Comparison of ENCODE assay signal across 21 mouse cellular contexts in the genomic region with DNA sequence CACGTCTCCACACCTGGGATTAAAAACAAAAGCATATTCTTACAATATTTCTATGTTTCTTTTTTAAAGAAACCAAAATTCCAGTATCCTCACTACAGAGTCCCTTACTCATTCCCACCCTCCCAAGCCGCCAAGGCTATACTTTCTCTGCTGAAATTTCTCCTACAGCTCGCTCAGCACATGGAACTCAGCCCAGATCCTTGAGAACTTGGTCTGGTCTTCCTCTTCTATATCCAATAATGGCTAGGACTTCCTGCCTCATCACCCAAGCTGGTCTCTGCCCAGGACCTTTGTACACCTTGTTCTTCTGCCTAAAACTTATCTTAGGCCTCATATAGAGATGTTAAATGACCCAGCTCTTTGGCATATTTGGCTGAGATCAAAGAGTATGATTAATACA. TPM values are rescaled to one million over a fixed set of nuclear protein-coding genes. Genes with fewer than 3 reads are reported as not detected.
A peak's percentile ranks its signal among the peaks of the same experiment; 100 is the strongest.
DNase-seq lines count a peak whose midpoint lies in the region; ATAC-seq lines count a peak whose summit lies in the region.
"Had no signal": no experiment of that assay in that cellular context is flagged by ENCODE, and none has a peak within 500 bp of the region (broad histone marks: within the 10 kb centered on the region; RNA-seq: fewer than 3 reads in every experiment).

No protein-coding gene starts in this region.

- H3K4me3 ChIP-seq in hindbrain, embryonic 10.5 days = no peak overlapping the region
- no peak overlapping the region for H3K4me3 ChIP-seq in hindbrain, embryonic 14.5 days (replicated peaks; ENCODE audit: low read length)
- no peak overlapping the region for H3K4me3 ChIP-seq in kidney, embryonic 14.5 days (ENCODE audit: low read length)
- H3K4me3 ChIP-seq: embryonic facial prominence, embryonic 13.5 days; forebrain, embryonic 13.5 days; heart, adult 2 months; heart, embryonic 12.5 days; hindbrain, embryonic 12.5 days had no signal

- H3K4me2 ChIP-seq in hindbrain, embryonic 14.5 days (replicated peaks) = no peak overlapping the region
- no peak overlapping the region for H3K4me2 ChIP-seq in kidney, embryonic 14.5 days (replicated peaks; ENCODE audit: low read depth, low read length)
- H3K4me2 ChIP-seq: embryonic facial prominence, embryonic 13.5 days; heart, embryonic 12.5 days; hindbrain, embryonic 12.5 days had no signal

- ATAC-seq in hindbrain, embryonic 14.5 days (ENCODE audit: low FRiP score) = no peak
- no peak for ATAC-seq in kidney, embryonic 14.5 days (ENCODE audit: low FRiP score, low TSS enrichment)
- ATAC-seq: activated CD4-positive, CD25-positive, alpha-beta regulatory T cell, adult 4 months; forebrain, embryonic 13.5 days; intestine, embryonic 16.5 days; Patski had no signal

- WGBS in hindbrain, embryonic 10.5 days = 83% methylated on average over 3 of the region's 3 CpGs
- WGBS in hindbrain, embryonic 14.5 days = 80% methylated on average over 3 of the region's 3 CpGs
- 82% methylated on average over 3 of the region's 3 CpGs for WGBS in kidney, embryonic 14.5 days

- no peak overlapping the region for H3K9ac ChIP-seq in hindbrain, embryonic 14.5 days
- no peak overlapping the region for H3K9ac ChIP-seq in kidney, embryonic 14.5 days (ENCODE audit: low read depth, low read length)
- H3K9ac ChIP-seq: embryonic facial prominence, embryonic 13.5 days; forebrain, embryonic 13.5 days; heart, embryonic 12.5 days; hindbrain, embryonic 12.5 days had no signal

- peak; percentile 17 for DNase-seq in cerebellum, adult 8-10 months
- DNase-seq in cerebellum, adult 11 months = no peak
- no peak for DNase-seq in hindbrain, embryonic 10.5 days (ENCODE audit: low spot score)
- DNase-seq in hindbrain, embryonic 14.5 days (ENCODE audit: low spot score) = no peak
- peak; percentile 30 for DNase-seq in cerebellum, adult 9-10 months
- peak; percentile 45 to 55 for DNase-seq in cerebellum, postnatal 14 days
- DNase-seq in right cerebral cortex, adult 18-20 months = no peak
- DNase-seq: adrenal gland, adult 2 months; adrenal gland, postnatal 25 days; gastrocnemius, postnatal 36 days; kidney, adult 2 months had no signal

- H3K27me3 ChIP-seq in hindbrain, embryonic 10.5 days (ENCODE audit: insufficient read depth, poor library complexity, severe bottlenecking) = peaks cover 6% of the 10 kb centered on the region; the same call in 1 of the 2 replicates
- H3K27me3 ChIP-seq in hindbrain, embryonic 14.5 days (ENCODE audit: control insufficient read depth, insufficient read depth, low read length) = no peaks in the 10 kb centered on the region
- no peaks in the 10 kb centered on the region for H3K27me3 ChIP-seq in kidney, embryonic 14.5 days (ENCODE audit: control insufficient read depth, insufficient read depth, low read length)
- H3K27me3 ChIP-seq: CH12.LX; embryonic facial prominence, embryonic 13.5 days had no signal

- no peaks in the 10 kb centered on the region for H3K36me3 ChIP-seq in hindbrain, embryonic 10.5 days
- no peaks in the 10 kb centered on the region for H3K36me3 ChIP-seq in hindbrain, embryonic 14.5 days (replicated peaks; ENCODE audit: control insufficient read depth, insufficient read depth)
- no peaks in the 10 kb centered on the region for H3K36me3 ChIP-seq in kidney, embryonic 14.5 days (ENCODE audit: control insufficient read depth, insufficient read depth, low read length)
- H3K36me3 ChIP-seq: embryonic facial prominence, embryonic 13.5 days; heart, embryonic 12.5 days; hindbrain, embryonic 12.5 days had no signal

- peak overlapping the region; percentile 46 for H3K27ac ChIP-seq in hindbrain, embryonic 10.5 days
- H3K27ac ChIP-seq in hindbrain, embryonic 14.5 days = no peak overlapping the region
- H3K27ac ChIP-seq in kidney, embryonic 14.5 days (ENCODE audit: low read depth, low read length) = no peak overlapping the region
- H3K27ac ChIP-seq: embryonic facial prominence, embryonic 13.5 days; forebrain, embryonic 13.5 days; heart, adult 2 months; hindbrain, embryonic 12.5 days had no signal

- no peaks in the 10 kb centered on the region for H3K9me3 ChIP-seq in hindbrain, embryonic 10.5 days
- no peaks in the 10 kb centered on the region for H3K9me3 ChIP-seq in hindbrain, embryonic 14.5 days (ENCODE audit: control insufficient read depth, low read length)
- no peaks in the 10 kb centered on the region for H3K9me3 ChIP-seq in kidney, embryonic 14.5 days (ENCODE audit: control insufficient read depth, low read length)
- H3K9me3 ChIP-seq: embryonic facial prominence, embryonic 13.5 days; forebrain, embryonic 13.5 days; heart, embryonic 12.5 days; hindbrain, embryonic 12.5 days had no signal

- peaks cover 20% of the 10 kb centered on the region for H3K4me1 ChIP-seq in hindbrain, embryonic 10.5 days (replicated peaks)
- H3K4me1 ChIP-seq in hindbrain, embryonic 14.5 days (replicated peaks; ENCODE audit: control insufficient read depth, insufficient read depth, low read length) = peaks cover 14% of the 10 kb centered on the region
- no peaks in the 10 kb centered on the region for H3K4me1 ChIP-seq in kidney, embryonic 14.5 days (ENCODE audit: control insufficient read depth, insufficient read depth, low read length)
- H3K4me1 ChIP-seq: embryonic facial prominence, embryonic 13.5 days had no signal

RNA-seq across cellular contexts. Expression of gene Galnt9, which starts 37.3 kb away (rescaled TPM):
- polyA plus RNA-seq in hindbrain, embryonic 10.5 days (2016; fragmentation: Nextera tagmentation; extraction: Ambion mirVana) = 4.5 and 6.4 TPM in 2 replicates
- 23.9 and 26.9 TPM in 2 replicates for polyA plus RNA-seq in hindbrain, embryonic 14.5 days (2014; fragmentation: Nextera tagmentation; extraction: Ambion mirVana)
- polyA plus RNA-seq in kidney, embryonic 14.5 days (2014; fragmentation: Nextera tagmentation; extraction: Ambion mirVana) = 0.09 TPM in 1 of 2 replicates, not detected in the other
- polyA plus RNA-seq: heart, embryonic 12.5 days; Patski had no signal

RNA-seq across cellular contexts. Expression of gene Fbrsl1, which starts 58.6 kb away (rescaled TPM):
- 14.9 and 19.2 TPM in 2 replicates for polyA plus RNA-seq in hindbrain, embryonic 10.5 days (2016; fragmentation: Nextera tagmentation; extraction: Ambion mirVana)
- polyA plus RNA-seq in hindbrain, embryonic 14.5 days (2014; fragmentation: Nextera tagmentation; extraction: Ambion mirVana) = 23.8 and 24.8 TPM in 2 replicates
- polyA plus RNA-seq in kidney, embryonic 14.5 days (2014; fragmentation: Nextera tagmentation; extraction: Ambion mirVana) = 15.7 and 16.7 TPM in 2 replicates

Comparison
In these comparisons a context has a peak if more than half of its experiments do, and no peak if none do; other contexts are left out.
1. DNase-seq: peak in cerebellum, adult 8-10 months (single experiment), cerebellum, adult 9-10 months (single experiment) and cerebellum, postnatal 14 days (2 of 2); none in cerebellum, adult 11 months (single experiment), hindbrain, embryonic 10.5 days (single experiment), hindbrain, embryonic 14.5 days (single experiment) and right cerebral cortex, adult 18-20 months (single experiment).